Mouse (Mus musculus) gastrocnemius, adult 18-20 months (tissue): ENCODE measurements around the gene Tma16. TPM values are rescaled to one million over a fixed set of nuclear protein-coding genes. Genes with fewer than 3 reads are reported as not detected.

Experiments used
- total RNA-seq, 2 experiments: library from RNA; stranded (reverse); gene quantifications; 2 replicates each; pipeline ENCODE4 v1.2.3; 2021

Tma16 gene
- total RNA-seq, 2 experiments from 2014 or later, result 4.5 to 5.0 TPM

Other genes with a start within 250 kb of the Tma16 start
- gene Tktl2, start 25.2 kb upstream of the Tma16 start, total RNA-seq, result not detected
- not detected for gene Npy5r, start 201.6 kb upstream of the Tma16 start, total RNA-seq
- 1 to 10 TPM; 2.3 to 3.9 TPM for gene Npy1r, start 210.7 kb upstream of the Tma16 start, total RNA-seq